Mouse (Mus musculus): Measurements from ENCODE around the gene Baz2a.

DNA sequence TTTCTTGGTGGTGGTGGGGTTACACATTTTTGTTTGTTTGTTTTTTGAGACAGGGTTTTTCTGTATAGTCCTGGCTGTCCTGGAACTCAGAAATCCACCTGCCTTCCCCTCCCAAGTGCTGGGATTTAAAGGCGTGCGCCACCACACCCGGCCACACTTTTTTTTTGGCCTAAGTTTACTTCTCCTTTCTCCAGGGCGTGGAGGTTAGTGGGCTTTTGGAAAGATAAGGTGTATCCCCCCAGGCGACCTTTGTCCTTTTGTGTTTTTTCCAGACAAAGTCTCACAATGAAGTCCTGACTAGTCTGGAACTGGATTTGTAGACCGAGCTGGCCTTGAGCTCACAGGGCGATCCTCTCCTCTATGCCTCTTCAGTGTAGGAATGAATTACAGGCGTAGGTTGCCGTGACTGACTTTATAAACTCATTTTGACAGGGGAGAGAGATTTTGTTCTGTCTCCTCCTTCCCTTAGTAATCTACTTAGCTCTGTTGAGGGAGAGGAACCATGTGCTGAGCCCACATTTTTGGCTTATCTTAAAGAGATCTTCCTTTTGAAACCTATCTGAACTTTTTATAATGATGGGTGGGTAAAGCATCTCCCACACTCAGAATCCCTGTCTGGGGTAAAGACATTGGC is 3.7 kb downstream of the Baz2a start:
- TF ChIP-seq CTCF (IDR thresholded peaks at IDR 0.05; ENCODE audit: extremely low read depth, insufficient read depth, insufficient read length, insufficient replicate concordance) (no peak), POLR2A (IDR thresholded peaks at IDR 0.05; ENCODE audit: low read depth, low read length) (no peak)
